Mouse (Mus musculus) ovary, adult 10 weeks (tissue): ENCODE data around the gene Ccdc106. TPM values are rescaled to one million over a fixed set of nuclear protein-coding genes. Genes with fewer than 3 reads are reported as not detected.

Experiments used
- polyA plus RNA-seq: library from polyadenylated mRNA; stranded (reverse); fragments of 350-450 nt; fragmentation: Illumina TruSeq; extraction: RNeasy Lipid Tissue Mini Kit (QIAGEN cat#74804); gene quantifications from one replicate; pipeline ENCODE4 v1.2.3, GENCODE M21; 2014

Gene Ccdc106
- polyA plus RNA-seq, result not detected

DNA sequence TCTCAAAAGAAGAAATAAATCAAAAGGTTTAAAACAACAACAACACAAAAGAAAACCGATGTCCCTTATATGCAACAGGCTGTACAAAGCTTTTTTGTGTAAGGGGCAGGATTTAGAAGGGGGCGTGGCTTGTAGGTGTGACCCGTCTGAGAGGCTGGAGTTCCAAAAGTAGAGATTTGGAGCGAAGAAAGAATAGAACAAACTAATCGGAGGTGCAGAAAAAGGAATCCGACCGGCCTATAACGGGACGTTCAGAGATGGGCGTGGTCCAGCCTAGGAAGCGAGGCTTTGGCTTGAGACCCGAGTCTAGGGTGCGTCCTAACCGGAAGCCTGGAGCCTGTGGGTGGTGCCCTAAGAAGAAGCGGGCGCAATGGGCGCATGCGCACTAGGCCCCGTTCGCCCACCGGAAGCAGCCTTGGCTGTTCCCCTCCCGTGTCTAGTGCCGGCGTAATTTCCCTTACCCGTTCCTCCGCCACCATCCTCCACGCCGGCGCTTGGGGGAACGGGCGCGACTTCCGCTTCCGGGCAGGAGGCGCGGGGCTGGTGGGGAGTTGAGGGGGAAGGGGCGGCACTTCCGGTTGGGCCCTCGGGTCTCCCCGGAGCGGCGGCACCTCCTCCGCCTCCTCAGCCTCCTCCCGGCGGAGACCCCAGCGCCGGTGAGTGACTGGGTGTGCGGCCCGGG lies at the start of gene Ccdc106, which contains the start of gene Zfp865:
TSS of gene Ccdc106 (plus strand) at position 554 of the 682 bp plus-strand sequence.
TSS of gene Zfp865 (plus strand) at position 377 of the 682 bp plus-strand sequence.

DNA sequence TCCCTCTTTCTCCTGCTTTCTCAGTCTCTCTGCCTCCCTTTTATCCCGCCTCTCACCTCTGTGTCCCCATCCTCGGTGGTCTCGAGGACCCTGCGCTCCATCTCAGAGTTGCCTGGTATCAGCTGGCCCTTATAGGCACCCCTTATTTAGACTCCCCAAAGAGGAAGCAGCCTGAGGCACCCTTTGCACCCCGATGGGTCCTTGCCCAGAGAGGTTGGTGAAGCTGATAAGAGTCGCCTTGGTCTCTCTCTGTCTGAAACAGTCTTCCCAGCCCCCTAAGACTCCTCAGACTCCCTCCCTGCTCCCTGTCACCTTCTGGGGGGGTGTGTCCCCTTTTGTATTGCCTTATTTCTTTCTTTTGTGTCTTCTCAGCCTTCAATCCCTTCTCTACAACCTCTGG lies 49.3 kb upstream of the Ccdc106 start, which contains the start of gene Sbk3:
TSS of gene Sbk3 (minus strand) at position 101 of the 400 bp plus-strand sequence.

DNA sequence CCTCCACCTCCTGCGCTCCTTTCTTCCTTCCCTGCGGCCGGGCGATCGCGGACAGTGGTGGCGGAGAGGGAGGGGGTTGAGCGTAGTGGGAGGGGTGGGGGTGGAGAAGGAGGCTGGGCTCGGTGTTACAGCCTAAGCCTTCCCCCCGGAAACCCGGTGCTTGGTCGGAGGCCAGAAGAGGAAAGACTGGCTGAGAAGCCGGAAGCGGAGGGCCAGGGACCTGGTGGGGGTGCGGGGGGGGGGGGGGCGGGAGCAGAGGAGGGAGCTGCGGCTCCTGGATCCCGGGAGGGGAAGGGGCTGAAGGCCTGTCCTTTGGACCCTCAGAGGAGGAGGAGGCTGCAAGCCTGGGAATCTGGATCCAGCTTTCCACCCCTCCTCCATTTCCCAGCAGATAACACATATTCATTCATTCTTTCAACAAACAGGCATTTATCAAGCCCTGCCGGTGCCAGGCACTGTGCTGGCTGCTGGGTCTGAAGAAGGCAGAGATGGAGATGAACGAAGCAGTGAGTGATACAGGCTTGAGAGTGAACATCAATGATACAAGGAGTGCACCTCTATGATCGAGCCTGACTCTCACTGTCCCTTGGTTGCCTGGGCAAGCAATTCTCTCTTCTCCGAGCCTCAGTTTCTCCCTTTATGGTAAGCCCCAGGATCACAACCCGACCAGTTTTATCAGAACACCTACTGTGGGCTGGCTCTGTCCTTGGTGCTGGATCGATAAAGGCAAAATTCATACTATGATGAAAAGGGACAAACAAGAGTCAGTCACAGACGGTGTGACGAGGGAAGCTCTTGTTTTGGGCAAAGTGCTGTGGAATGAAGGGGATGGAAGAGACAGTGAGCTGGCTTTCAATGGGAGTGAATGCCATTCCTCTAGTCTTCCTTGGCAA lies 24.1 kb upstream of the Ccdc106 start, which contains the start of gene Zfp579:
TSS of gene Zfp579 (minus strand) at position 156 of the 893 bp plus-strand sequence.

DNA sequence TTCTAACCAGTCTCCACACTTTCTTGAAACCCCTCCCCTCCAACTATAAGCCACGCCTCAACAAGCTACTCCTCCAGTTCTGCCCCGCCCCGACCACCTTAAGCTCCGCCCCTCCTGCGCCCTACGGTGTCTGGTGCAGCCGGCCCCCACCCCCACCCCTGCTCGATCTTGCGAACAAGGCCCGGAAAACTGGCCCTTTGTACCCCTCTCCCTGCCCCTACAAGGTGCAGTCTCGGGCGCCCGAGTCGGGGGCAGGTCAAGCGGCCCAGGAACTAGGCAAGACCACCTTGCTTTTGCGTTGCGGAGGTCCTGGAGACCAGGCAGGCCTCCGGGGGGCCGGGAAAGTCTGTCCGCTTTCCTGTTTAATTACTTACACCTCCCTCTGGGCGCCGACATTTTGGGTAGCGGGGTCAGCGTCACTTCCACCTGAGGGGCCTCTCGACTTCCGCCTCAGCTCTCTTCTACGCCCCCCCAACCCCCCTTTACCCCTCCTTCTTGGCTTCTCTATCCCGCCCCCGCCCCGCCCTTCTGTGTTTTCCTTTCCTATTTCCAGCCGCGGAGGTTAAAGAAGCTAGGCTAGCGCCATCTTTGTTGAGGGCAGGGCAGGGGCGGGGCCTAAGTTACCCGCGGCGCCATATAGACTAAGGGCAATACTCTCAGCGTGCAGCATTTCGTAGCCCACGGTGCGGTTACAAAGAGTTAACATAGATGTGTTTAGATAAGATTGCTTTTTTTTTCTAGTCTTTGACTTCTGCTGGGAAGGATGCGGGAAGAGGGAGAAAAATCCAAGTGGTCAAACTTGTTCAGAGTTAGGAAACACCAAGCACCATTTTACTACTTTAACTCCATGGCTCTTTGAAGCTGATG lies 5.9 kb upstream of the Ccdc106 start, which contains the start of the genes Zfp524 and Fiz1:
TSS of gene Zfp524 (plus strand) at position 165 of the 867 bp plus-strand sequence.
TSS of gene Fiz1 (minus strand) at position 447 of the 867 bp plus-strand sequence.

DNA sequence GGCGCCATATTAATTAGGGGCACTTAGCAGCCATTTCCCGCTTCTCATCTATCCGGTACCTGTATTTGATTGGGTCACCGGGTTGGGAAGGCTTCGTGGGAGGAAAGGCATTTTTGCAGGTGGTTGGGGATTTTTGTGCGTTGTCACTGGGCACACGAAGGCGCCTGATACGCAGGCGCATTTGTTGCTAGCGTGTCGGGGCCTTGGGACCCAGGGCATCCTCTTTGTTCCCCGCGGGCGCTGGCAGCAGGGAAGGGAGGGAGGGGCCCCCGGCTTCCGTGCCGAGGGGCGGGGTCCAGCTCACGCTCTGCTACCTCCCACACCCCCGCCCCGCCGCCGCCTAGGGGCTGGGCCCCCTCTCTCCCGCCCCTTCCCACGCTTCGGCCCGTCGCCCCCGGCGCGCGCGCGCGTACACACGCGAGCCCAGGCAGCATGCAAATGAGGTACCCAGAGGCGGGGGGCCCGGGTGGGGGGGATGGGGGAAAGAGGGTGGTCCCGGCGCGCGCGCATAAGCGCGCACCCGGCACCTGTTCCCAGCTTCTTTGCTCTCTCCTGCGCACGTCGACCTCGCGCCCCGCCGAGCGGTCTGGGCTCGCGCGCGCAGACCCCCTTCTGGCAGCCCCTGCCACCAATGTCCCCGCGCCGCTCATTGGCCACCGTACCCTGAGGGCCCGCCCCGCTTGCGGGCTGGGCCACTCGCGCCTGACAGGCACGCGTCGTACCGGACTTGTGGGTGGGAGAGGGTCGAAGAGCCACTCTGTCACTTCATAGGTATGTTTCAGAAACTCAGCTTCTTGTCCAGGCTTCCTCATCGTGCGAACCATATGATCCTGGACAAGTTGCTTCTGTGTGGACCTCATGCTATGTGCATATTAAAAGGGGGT lies 5.0 kb upstream of the Ccdc106 start, which contains the start of gene Gm44973:
TSS of gene Gm44973 (plus strand) at position 379 of the 884 bp plus-strand sequence.

DNA sequence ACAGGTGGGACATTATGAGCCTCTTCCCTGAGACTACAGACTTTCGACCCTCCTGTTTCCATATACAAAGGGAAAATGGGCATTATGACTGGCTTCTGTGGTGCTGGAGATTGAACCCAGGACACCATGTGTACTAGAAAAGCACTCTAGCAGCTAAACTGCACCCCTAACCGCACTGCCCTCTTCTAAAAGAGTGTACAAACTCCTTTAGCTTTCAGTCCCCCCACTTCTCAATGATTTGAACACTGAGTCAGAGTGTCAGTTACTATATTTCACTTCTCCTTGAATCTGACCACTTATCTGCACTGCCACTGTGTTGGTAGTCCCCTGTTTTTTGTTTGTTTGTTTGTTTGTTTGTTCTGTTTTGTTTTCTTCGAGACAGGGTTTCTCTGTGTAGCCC lies 13.5 kb downstream of the Ccdc106 start, which contains the start of gene 4632433K11Rik:
TSS of gene 4632433K11Rik (plus strand) at position 301 of the 400 bp plus-strand sequence.

DNA sequence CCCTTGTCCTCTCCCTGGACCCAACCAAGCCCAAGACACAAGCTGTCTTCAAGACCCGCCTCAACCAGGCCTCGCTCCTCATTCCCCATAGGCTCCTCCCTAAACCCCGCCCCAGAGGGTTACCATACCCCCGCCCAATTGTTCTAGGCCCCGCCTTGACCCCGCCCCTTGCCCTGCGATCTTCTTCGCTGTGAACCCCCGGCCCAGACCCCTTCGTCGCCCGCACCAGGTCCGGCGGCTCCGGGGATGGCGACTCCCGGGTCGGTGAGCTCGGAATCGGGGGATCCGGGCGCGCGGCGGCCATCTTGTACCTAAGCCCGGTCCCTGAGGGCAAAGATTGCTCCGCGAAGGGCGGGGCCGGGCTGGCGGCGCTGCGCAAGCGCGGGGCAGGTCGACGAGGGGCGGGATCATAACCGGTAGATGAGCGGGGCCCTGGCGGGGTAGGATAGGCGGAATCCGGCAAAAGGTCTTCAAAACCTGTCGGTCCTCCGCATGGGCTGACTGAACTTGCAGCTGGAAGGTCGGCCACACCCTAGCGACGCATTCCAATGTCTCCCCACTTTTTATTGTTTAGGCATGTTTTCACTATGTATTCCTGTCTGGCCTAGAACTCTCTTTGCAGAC lies 17.9 kb downstream of the Ccdc106 start, which contains the start of gene Zfp784:
TSS of gene Zfp784 (minus strand) at position 338 of the 624 bp plus-strand sequence.

DNA sequence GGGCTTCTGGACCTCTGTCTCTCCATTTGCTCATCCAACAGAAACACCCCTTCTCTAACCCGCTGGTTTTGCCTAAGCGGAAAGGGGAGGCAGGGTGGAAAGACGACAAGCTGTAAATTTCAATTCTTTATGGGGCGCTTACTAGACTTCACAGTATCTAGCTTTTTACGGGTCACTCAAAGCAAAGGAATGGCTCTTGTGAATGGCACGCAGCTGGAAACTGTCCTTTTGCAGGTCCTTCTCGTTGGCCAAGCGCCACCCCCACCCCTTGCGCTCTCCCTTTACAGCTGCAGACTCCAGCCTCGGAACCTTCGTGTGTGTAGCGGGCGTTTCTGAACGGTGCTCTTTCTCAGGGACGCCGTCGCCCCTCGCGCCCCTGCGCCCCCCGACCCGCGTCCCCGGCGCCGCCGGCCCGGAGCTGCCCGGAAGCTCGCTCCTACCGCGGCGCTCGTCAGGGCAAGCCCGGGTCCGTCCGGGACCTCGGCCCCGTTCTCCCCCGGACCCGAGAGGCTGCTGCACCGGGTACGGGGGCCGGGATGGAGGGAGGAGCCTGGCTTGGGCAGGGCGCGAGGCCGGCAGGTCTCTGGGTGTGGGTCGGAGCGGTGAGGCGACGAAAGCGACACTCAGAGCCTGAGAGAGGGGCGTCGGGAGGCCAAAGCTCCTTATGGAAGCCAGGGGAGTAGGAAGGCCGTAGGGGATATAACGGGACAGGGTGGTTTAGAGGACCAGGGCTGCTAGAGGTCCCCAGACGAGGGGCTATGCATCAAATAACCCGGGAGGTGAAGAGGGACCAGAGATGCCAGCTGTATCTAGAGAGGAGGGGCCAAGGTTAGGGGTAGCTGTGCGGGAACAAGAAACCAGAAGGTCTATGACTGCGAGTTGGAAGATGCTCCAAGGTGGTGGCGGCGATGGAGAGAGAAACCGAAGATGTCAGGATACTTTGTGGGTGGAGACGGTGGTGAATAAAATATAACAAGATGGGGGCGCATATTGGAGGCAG lies 31.1 kb downstream of the Ccdc106 start, which contains the start of gene Zfp580:
TSS of gene Zfp580 (plus strand) at position 346 of the 1,000 bp plus-strand sequence.

DNA sequence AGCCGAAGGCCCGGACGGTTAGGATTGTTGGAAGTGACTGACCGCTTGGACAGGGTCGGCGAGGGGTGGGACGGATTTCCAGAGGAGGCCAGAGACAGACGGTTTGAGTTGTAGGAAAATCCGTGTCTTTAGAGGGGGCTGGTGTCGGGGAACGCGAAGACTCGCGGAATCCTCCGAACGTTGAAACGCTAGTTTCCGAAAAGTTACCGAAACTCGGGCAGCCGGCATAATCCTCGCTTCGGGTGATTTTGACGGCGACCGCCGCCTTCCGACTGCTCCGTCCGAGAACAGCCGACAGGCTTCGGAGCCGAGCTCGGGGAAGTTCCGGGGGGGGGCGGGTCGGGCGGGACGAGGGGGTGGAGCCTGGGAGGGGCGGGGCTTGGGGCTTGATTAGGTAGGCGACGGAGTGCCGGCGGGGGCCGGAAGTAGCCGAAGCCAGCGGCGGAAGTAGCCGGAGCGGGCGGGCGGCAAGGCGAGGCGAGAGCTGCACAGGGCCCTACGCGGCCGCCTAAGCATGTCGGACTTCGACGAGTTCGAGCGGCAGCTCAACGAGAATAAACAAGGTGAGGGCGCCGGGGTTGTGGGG lies 41.5 kb downstream of the Ccdc106 start, which contains the start of gene U2af2:
TSS of gene U2af2 (plus strand) at position 370 of the 586 bp plus-strand sequence.

DNA sequence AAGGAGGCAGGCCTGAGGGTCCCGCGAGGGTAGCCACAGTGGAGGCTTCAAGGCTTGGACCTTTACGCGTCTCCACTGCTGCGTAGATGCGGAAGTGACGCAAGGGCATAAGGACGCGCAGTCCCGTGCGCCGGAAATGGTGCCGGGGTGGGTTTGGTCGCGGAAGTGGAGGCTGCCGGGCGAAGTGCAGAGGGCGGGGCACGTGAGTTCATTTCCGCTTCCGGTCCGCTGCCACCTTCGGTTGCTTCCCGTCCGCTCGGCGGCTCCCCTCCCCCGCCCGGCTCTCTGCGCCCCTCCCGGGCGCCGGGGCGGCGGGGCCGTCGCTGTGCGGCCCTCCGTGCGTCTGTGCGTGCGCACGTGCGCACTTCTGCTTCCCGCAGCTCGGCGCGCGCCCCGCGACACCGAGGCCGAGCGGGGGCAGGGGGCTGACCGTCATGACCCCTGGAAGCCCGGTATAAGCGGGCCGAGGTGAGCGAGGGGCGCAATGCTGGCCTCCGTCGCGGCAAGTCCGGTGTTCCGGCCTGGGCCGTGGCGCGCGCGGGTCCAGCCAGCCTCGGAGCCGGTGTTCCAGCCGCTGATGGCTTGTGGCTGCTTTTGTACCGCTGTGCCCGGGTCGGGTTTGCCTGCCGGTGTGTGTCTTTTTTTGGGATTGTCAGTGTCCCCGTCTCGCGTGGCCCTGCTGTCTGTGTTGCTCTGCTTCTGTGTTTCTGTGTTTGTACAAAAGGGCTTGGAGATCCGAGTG lies 59.8 kb downstream of the Ccdc106 start, which contains the start of gene Epn1:
TSS of gene Epn1 (plus strand) at position 226 of the 742 bp plus-strand sequence.

Other genes with a start within 250 kb of the Ccdc106 start
- not detected for gene Fam71e2, start 249.3 kb upstream of the Ccdc106 start, polyA plus RNA-seq
- not detected for gene Il11, start 237.7 kb upstream of the Ccdc106 start, polyA plus RNA-seq
- gene Tmem190, start 237.6 kb upstream of the Ccdc106 start, polyA plus RNA-seq, result not detected
- gene Tmem238, start 230.9 kb upstream of the Ccdc106 start, polyA plus RNA-seq, result 0.46 TPM
- 14.1 TPM for gene Rpl28, start 227.7 kb upstream of the Ccdc106 start, polyA plus RNA-seq
- gene Ube2s, start 208.0 kb upstream of the Ccdc106 start, polyA plus RNA-seq, result 2.0 TPM
- 0.57 TPM for gene Shisa7, start 175.9 kb upstream of the Ccdc106 start, polyA plus RNA-seq
- 1.9 TPM for gene Isoc2b, start 150.3 kb upstream of the Ccdc106 start, polyA plus RNA-seq
- gene Isoc2a, start 143.4 kb upstream of the Ccdc106 start, polyA plus RNA-seq, result 1.7 TPM
- gene Gm36210, start 114.0 kb upstream of the Ccdc106 start, polyA plus RNA-seq, result not detected
- not detected for gene Zfp628, start 105.3 kb upstream of the Ccdc106 start, polyA plus RNA-seq
- gene Nat14, start 98.5 kb upstream of the Ccdc106 start, polyA plus RNA-seq, result 0.57 TPM
- 0.14 TPM for gene Ssc5d, start 94.8 kb upstream of the Ccdc106 start, polyA plus RNA-seq
- gene Sbk2, start 56.1 kb upstream of the Ccdc106 start, polyA plus RNA-seq, result 0.40 TPM
- gene Sbk3, start 49.4 kb upstream of the Ccdc106 start, polyA plus RNA-seq, result 0.51 TPM
- gene Zfp579, start 24.4 kb upstream of the Ccdc106 start, polyA plus RNA-seq, result 16.0 TPM
- gene Zfp524, start 6.1 kb upstream of the Ccdc106 start, polyA plus RNA-seq, result not detected
- 22.1 TPM for gene Fiz1, start 5.9 kb upstream of the Ccdc106 start, polyA plus RNA-seq
- not detected for gene Gm44973, start 5.1 kb upstream of the Ccdc106 start, polyA plus RNA-seq
- 5.3 TPM for gene Zfp865, start 177 bp upstream of the Ccdc106 start, polyA plus RNA-seq
- gene 4632433K11Rik, start 13.6 kb downstream of the Ccdc106 start, polyA plus RNA-seq, result 3.3 TPM
- gene Zfp784, start 17.9 kb downstream of the Ccdc106 start, polyA plus RNA-seq, result 4.2 TPM
- gene Zfp580, start 31.0 kb downstream of the Ccdc106 start, polyA plus RNA-seq, result 2.1 TPM
- gene U2af2, start 41.6 kb downstream of the Ccdc106 start, polyA plus RNA-seq, result 9.1 TPM
- gene Epn1, start 59.7 kb downstream of the Ccdc106 start, polyA plus RNA-seq, result 1.4 TPM
- gene Rfpl4, start 96.4 kb downstream of the Ccdc106 start, polyA plus RNA-seq, result 45.2 TPM
- not detected for gene Rasl2-9, start 105.4 kb downstream of the Ccdc106 start, polyA plus RNA-seq
- gene Vmn1r55, start 129.1 kb downstream of the Ccdc106 start, polyA plus RNA-seq, result not detected
- not detected for gene Vmn1r56, start 176.2 kb downstream of the Ccdc106 start, polyA plus RNA-seq
- not detected for gene Vmn1r57, start 197.9 kb downstream of the Ccdc106 start, polyA plus RNA-seq